Mouse (Mus musculus) liver, postnatal 0 days (tissue): ENCODE data around the gene E4f1.

ENCODE experiments used
- CTCF ChIP-seq: sonication (generic); IDR thresholded peaks from 2 replicates; pipeline ENCODE4 v1.5.1; 2016; ENCODE audit warnings: antibody characterized with exemption, low read depth
- EP300 ChIP-seq: IDR thresholded peaks from 2 replicates; pipeline ENCODE4 v1.6.1; 2016; ENCODE audit warnings: antibody characterized with exemption, low read depth, mild to moderate bottlenecking

- TF ChIP-seq CTCF (no peak), EP300 (no peak)
Observed at GRCm38 (mm10) chr17:24483495-24483894, 13.4 kb upstream of the E4f1 start.
